Mouse (Mus musculus) thymus, postnatal 25 days (tissue): Measurements from ENCODE around the gene Smagp.
"Not testable (repeated sequence)": the region's sequence is repeated elsewhere in the genome, so short reads cannot be mapped to it uniquely, and the experiment has no call there.

Source experiments
- DNase-seq: peaks from one replicate; pipeline ENCODE4 v3.0.0; 2022

Gene Smagp

GRCm38 (mm10) chr15:100622164-100622563, 14.6 kb downstream of the Smagp start:
- no peak for DNase-seq

GRCm38 (mm10) chr15:100621671-100622070, 15.1 kb downstream of the Smagp start:
- DNase-seq = not testable (repeated sequence)

GRCm38 (mm10) chr15:100619200-100619599, 17.5 kb downstream of the Smagp start:
- no peak for DNase-seq

- no peak for DNase-seq
Measured at GRCm38 (mm10) chr15:100616221-100616620, 20.5 kb downstream of the Smagp start.

- DNase-seq = peak; percentile 86
Measured at GRCm38 (mm10) chr15:100615825-100616220, 20.9 kb downstream of the Smagp start.

GRCm38 (mm10) chr15:100614996-100615824, 21.5 kb downstream of the Smagp start, which contains the start of gene Dazap2:
Dazap2 (plus strand) TSS chr15:100615349.
- DNase-seq = peak; percentile 99

GRCm38 (mm10) chr15:100614218-100614995, 22.3 kb downstream of the Smagp start:
- DNase-seq = no peak

- peak; percentile 76 for DNase-seq
Measured at GRCm38 (mm10) chr15:100613584-100613983, 23.2 kb downstream of the Smagp start.

- DNase-seq = peak; percentile 63
Measured at GRCm38 (mm10) chr15:100612432-100612831, 24.3 kb downstream of the Smagp start.

GRCm38 (mm10) chr15:100611951-100612350, 24.8 kb downstream of the Smagp start:
- no peak for DNase-seq

GRCm38 (mm10) chr15:100606677-100607076, 30.1 kb downstream of the Smagp start:
- peak; percentile 32 for DNase-seq

- DNase-seq = no peak
Measured at GRCm38 (mm10) chr15:100601669-100602068, 35.1 kb downstream of the Smagp start.

- DNase-seq = no peak
Measured at GRCm38 (mm10) chr15:100600696-100601272, 36.0 kb downstream of the Smagp start.

GRCm38 (mm10) chr15:100600047-100600695, 36.6 kb downstream of the Smagp start:
- peak; percentile 87 for DNase-seq

- DNase-seq = peak; percentile 37
Measured at GRCm38 (mm10) chr15:100599276-100600046, 37.3 kb downstream of the Smagp start, which contains the start of gene Pou6f1. Pou6f1 (minus strand) TSS chr15:100599984.

GRCm38 (mm10) chr15:100598883-100599275, 37.9 kb downstream of the Smagp start:
- peak; percentile 59 for DNase-seq

GRCm38 (mm10) chr15:100598287-100598882, 38.4 kb downstream of the Smagp start:
- DNase-seq = peak; percentile 65

GRCm38 (mm10) chr15:100592817-100593216, 43.9 kb downstream of the Smagp start:
- DNase-seq = no peak

GRCm38 (mm10) chr15:100590436-100590835, 46.3 kb downstream of the Smagp start:
- no peak for DNase-seq

- DNase-seq = no peak
Measured at GRCm38 (mm10) chr15:100588297-100588696, 48.4 kb downstream of the Smagp start.

GRCm38 (mm10) chr15:100587166-100587565, 49.6 kb downstream of the Smagp start:
- DNase-seq = no peak

GRCm38 (mm10) chr15:100585931-100586330, 50.8 kb downstream of the Smagp start:
- DNase-seq = no peak
